Mouse (Mus musculus) splenic B cell, adult 2 months (primary cell): ENCODE results near the gene Ppp2ca.
"Not testable (repeated sequence)": the region's sequence is repeated elsewhere in the genome, so short reads cannot be mapped to it uniquely, and the experiment has no call there.

Experiments
- DNase-seq: peaks from one replicate; pipeline ENCODE4 v3.0.0-alpha.2; 2011; ENCODE audit warnings: low read depth, low spot score
- H3K27me3 ChIP-seq: 2 replicates; pipeline ENCODE4 v1.6.1; 2012; ENCODE audit warnings: mild to moderate bottlenecking, low read length, moderate library complexity, mixed read lengths; ENCODE audit not compliant: control insufficient read depth, poor library complexity, insufficient read depth, severe bottlenecking
- H3K36me3 ChIP-seq: 2 replicates; pipeline ENCODE4 v1.6.1; 2012; ENCODE audit warnings: mild to moderate bottlenecking, low read length, moderate library complexity, mixed read lengths; ENCODE audit not compliant: control insufficient read depth, poor library complexity, insufficient read depth, severe bottlenecking

Ppp2ca gene

GRCm38 (mm10) chr11:52108796-52109195 is 10.3 kb downstream of the Ppp2ca start:
- no peak for DNase-seq
- no peaks in the 10 kb centered on the region; the same call in 1 of the 2 replicates for H3K36me3 ChIP-seq
- no peaks in the 10 kb centered on the region for H3K27me3 ChIP-seq

DNA sequence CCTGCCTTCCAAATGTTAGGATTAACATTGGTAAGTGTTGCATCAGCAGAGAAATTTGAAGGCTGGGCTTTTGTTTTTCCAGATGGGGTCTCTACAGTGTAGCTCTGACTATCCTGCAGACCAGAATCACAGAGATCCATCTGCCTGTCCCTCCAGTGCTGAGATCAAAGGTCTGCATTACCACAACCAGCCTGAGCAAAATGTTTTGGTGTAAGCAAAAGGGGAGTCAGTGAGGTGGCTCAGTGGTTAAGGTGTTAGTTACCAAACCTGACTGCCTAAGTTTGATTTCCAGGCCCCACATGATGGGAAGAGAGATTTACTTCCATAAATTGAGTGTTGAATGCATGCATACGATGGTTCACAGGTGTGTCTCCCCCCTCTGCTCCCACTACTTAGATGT is 10.9 kb downstream of the Ppp2ca start:
- Histone ChIP-seq H3K36me3 (no peaks in the 10 kb centered on the region; the same call in none of the 2 replicates), H3K27me3 (no peaks in the 10 kb centered on the region)
- DNase-seq = no peak

DNA sequence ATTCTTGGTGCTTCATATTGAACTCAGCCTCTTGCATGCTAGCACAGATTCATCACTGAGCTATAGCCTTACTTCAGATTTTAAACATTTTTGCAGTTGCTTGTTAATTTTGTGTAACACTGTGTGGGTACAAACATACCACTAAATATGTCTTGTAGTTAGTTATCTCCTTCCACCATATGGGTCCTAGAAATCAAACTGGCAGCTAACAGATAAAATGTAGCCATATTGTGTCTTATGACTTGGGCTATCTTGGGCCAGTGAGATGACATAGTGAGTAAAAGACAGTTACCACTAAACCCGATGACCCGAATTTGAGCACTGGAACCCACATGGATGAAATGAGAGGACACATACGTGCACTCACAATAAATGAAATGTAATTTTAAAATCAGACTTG is 17.0 kb downstream of the Ppp2ca start:
- Histone ChIP-seq H3K36me3 (peaks cover 11% of the 10 kb centered on the region; the same call in 1 of the 2 replicates), H3K27me3 (no peaks in the 10 kb centered on the region)
- DNase-seq = no peak

DNA sequence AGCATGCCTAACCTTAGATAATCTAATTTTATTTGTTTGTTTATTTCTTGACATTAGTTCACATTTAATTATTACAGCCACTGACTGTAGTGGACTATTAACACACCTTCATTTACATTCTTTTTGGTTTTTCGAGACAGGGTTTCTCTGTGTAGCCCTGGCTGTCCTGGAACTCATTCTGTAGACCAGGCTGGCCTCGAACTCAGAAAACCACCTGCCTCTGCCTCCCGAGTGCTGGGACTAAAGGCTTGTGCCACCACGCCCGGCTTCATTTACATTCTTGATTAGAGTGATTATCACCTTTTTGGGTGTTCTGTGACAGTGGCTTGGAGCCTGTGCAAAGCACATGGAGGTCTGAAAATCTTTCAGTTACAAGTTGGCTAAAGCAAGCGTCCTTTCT is 17.6 kb downstream of the Ppp2ca start:
- DNase-seq, H3K27me3 ChIP-seq: not testable (repeated sequence)
- H3K36me3 ChIP-seq = peaks cover 15% of the 10 kb centered on the region; the same call in 1 of the 2 replicates

GRCm38 (mm10) chr11:52117156-52117555 is 18.7 kb downstream of the Ppp2ca start:
- no peaks in the 10 kb centered on the region for H3K27me3 ChIP-seq
- DNase-seq = no peak
- H3K36me3 ChIP-seq = peaks cover 18% of the 10 kb centered on the region; the same call in 1 of the 2 replicates

GRCm38 (mm10) chr11:52120415-52120814 is 21.9 kb downstream of the Ppp2ca start:
- not testable (repeated sequence) for H3K27me3 ChIP-seq, DNase-seq
- H3K36me3 ChIP-seq = peaks cover 24% of the 10 kb centered on the region; the same call in 1 of the 2 replicates

DNA sequence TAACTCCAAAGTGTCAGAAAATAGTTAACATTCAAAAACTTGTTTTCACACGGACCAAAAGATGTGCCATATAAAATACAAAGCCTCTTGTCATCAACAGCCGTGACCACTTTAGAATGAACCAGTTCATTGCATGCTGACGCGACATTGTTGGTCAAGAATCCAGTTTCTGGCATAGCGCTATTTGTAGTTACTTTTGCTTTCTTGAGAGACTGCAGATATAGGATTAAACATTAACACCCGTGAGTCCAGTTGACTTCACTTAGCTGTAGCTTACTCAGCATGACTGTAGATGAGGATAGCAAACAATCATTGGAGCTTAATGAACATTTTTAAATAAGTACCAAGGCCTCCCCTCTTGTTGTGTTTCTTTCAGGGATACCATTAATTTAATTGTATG is 23.6 kb downstream of the Ppp2ca start:
- Histone ChIP-seq H3K36me3 (peaks cover 23% of the 10 kb centered on the region; the same call in 1 of the 2 replicates), H3K27me3 (no peaks in the 10 kb centered on the region)
- DNase-seq = no peak

DNA sequence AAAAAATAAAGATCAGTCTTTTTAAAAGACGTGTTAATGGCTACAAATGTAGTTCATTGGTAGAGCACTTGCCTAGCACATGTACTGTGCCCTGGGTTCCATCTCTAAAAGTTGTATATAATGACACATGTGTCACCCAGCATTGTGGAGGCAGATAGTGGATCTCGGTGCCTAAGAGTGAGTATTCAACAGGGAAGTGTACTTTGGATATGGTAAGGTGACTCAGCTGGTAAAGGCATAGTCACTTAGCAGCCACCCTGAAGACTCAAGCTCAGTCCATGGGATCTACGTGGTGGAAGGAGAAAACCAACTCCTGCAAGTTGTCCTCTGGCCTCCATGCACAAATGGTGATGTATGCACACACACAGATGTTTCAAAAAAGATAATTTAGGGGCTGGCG is 26.0 kb downstream of the Ppp2ca start:
- no peaks in the 10 kb centered on the region for H3K27me3 ChIP-seq
- DNase-seq = no peak

DNA sequence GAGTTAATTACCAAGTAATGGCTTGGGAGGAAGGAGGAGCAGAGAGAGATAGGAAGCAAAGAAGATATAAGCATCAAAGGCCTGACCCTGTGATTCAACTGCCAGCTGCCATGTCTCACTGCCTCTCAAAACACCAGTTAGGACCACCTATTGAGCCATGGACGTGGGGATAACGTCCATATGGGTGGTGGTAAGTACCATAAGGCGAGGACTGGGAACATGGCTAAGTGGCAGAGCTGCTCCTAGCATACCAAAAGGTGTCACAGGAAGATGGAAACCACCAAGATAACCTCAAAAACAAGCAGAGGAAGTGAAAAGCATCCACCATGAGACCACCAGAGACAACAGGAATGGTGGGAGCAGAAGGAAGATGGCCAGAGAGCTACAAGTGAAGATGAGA is 28.7 kb downstream of the Ppp2ca start:
- H3K27me3 ChIP-seq = no peaks in the 10 kb centered on the region
- peaks cover 9% of the 10 kb centered on the region; the same call in 1 of the 2 replicates for H3K36me3 ChIP-seq
- no peak for DNase-seq

More for the DNA sequence above, 26.0 kb downstream of the Ppp2ca start:
- H3K36me3 ChIP-seq = peaks cover 18% of the 10 kb centered on the region; the same call in 1 of the 2 replicates

- Histone ChIP-seq H3K36me3 (peaks cover 9% of the 10 kb centered on the region; the same call in 1 of the 2 replicates), H3K27me3 (no peaks in the 10 kb centered on the region)
- no peak for DNase-seq
Measured at GRCm38 (mm10) chr11:52127760-52128159, 29.3 kb downstream of the Ppp2ca start.

DNA sequence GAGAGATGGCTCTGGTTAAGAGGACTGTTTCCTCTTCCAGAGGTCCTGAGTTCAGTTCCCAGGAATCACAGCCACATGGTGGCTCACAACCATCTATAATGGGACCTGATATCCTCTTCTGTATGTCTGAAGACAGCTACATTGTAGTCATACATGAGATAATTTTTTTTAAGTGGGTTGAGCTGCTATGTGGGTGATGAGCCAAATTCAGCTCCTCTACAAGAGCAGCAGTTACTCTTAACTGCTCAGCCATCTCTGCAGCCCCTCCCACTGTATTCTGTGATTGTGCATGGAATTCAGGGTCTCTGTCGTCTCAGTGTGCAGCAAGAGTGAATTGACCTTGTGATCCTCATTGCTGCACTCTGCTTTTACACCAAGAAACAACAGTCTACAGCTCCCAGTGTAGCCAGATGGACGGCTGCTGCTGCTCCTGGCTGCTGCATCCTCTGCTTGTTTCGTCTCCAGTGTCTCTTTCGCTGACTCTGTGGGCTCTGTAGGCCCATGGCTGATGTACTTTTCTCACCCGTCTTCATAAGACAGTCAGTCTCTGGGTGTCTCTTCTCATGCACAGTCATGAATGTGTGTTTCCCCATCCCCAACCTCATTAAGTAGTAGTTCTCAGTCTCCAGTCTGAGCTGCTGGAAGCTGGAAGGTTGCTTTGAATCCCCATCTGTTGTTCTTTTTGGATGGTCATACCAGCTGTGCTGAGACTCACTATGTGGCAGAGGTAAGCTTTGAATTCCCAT is 30.0 kb downstream of the Ppp2ca start:
- Histone ChIP-seq H3K36me3 (peaks cover 7% of the 10 kb centered on the region; the same call in 1 of the 2 replicates), H3K27me3 (no peaks in the 10 kb centered on the region)
- DNase-seq = no peak

- H3K36me3 ChIP-seq = 0 out of 2 replicates have a peak, but pooled peaks cover 4% of the 10 kb centered on the region
- DNase-seq = peak; percentile 21
- H3K27me3 ChIP-seq = no peaks in the 10 kb centered on the region
Measured at GRCm38 (mm10) chr11:52129171-52129570, 30.7 kb downstream of the Ppp2ca start.

DNA sequence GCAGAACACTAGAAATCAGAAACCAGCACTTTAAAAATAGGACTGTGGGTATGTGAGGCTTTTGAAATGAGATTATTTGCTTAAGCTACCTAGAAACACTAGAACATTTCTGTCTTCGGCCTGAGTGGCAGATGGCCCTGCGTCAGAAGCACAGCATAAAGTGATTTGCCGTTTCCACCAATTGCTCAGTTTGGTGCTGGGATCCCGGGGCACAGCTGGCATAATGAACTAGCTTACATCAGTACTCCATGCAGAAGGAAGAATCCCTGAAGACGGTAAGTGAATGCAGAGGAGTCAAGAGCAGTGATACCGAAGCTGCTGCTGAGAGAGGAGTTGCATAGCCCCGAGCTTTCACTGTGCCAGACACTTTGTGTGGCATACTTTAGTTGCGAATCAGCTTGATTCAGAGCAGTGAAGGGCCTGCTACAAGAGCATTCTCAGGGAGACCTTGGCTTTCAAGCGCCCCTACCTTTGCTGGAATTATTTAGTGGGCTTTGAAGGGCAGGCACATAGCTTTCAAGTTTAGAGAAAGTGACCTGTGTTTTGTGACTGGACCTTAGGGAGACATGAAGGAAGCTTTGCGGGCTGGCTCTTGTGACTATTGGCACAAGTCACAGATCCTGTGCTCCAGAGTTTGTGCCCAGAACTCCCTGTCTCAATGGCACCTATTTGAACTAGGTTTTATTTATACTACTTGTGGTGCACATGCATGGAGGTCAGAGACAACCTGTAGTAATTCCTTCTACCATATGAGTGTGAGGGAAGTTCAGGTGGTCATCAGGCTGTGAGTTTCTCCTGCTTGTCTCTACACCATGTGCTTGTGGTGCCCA is 31.4 kb downstream of the Ppp2ca start:
- no peak for DNase-seq
- H3K27me3 ChIP-seq = no peaks in the 10 kb centered on the region
- H3K36me3 ChIP-seq = no peaks in the 10 kb centered on the region

GRCm38 (mm10) chr11:52130451-52131068 is 32.1 kb downstream of the Ppp2ca start:
- no peak for DNase-seq
- no peaks in the 10 kb centered on the region for H3K27me3 ChIP-seq
- no peaks in the 10 kb centered on the region for H3K36me3 ChIP-seq
